Mouse (Mus musculus) kidney, adult 11 months (tissue): Measurements from ENCODE around the gene Olfml2b.

Source experiments
- DNase-seq: peaks from one replicate; pipeline ENCODE4 v3.0.0; 2022

Olfml2b gene

GRCm38 (mm10) chr1:170697771-170698356 lies 53.5 kb downstream of the Olfml2b start:
- peak; percentile 63 for DNase-seq

GRCm38 (mm10) chr1:170698771-170699170 lies 54.4 kb downstream of the Olfml2b start:
- no peak for DNase-seq

GRCm38 (mm10) chr1:170699553-170699952 lies 55.2 kb downstream of the Olfml2b start:
- no peak for DNase-seq

- no peak for DNase-seq
Measured at GRCm38 (mm10) chr1:170700496-170701027, 56.2 kb downstream of the Olfml2b start.

GRCm38 (mm10) chr1:170701178-170701577 lies 56.8 kb downstream of the Olfml2b start:
- DNase-seq: no peak

GRCm38 (mm10) chr1:170701582-170701981 lies 57.2 kb downstream of the Olfml2b start:
- DNase-seq: no peak

GRCm38 (mm10) chr1:170702263-170702662 lies 57.9 kb downstream of the Olfml2b start:
- no peak for DNase-seq

GRCm38 (mm10) chr1:170702958-170703357 lies 58.6 kb downstream of the Olfml2b start:
- DNase-seq: no peak

GRCm38 (mm10) chr1:170704103-170704502 lies 59.8 kb downstream of the Olfml2b start:
- no peak for DNase-seq

GRCm38 (mm10) chr1:170704911-170705594 lies 60.7 kb downstream of the Olfml2b start:
- DNase-seq: no peak

- DNase-seq: no peak
Measured at GRCm38 (mm10) chr1:170706046-170706445, 61.7 kb downstream of the Olfml2b start.

- no peak for DNase-seq
Measured at GRCm38 (mm10) chr1:170709034-170709433, 64.7 kb downstream of the Olfml2b start.

GRCm38 (mm10) chr1:170709481-170709880 lies 65.1 kb downstream of the Olfml2b start:
- no peak for DNase-seq

GRCm38 (mm10) chr1:170709969-170710368 lies 65.6 kb downstream of the Olfml2b start:
- DNase-seq: no peak

GRCm38 (mm10) chr1:170711731-170712130 lies 67.4 kb downstream of the Olfml2b start:
- no peak for DNase-seq

- DNase-seq: no peak
Measured at GRCm38 (mm10) chr1:170717241-170717828, 73.0 kb downstream of the Olfml2b start.

GRCm38 (mm10) chr1:170718133-170718810 lies 73.9 kb downstream of the Olfml2b start:
- no peak for DNase-seq

- DNase-seq: no peak
Measured at GRCm38 (mm10) chr1:170721560-170721959, 77.2 kb downstream of the Olfml2b start.

GRCm38 (mm10) chr1:170728524-170728923 lies 84.2 kb downstream of the Olfml2b start:
- DNase-seq: no peak

GRCm38 (mm10) chr1:170729267-170729962 lies 85.1 kb downstream of the Olfml2b start:
- no peak for DNase-seq

GRCm38 (mm10) chr1:170731865-170732595 lies 87.7 kb downstream of the Olfml2b start:
- DNase-seq: no peak
